Mouse (Mus musculus): ENCODE results near the gene Urgcp.
A peak's percentile ranks its signal among the peaks of the same experiment; 100 is the strongest.

Urgcp gene

DNA sequence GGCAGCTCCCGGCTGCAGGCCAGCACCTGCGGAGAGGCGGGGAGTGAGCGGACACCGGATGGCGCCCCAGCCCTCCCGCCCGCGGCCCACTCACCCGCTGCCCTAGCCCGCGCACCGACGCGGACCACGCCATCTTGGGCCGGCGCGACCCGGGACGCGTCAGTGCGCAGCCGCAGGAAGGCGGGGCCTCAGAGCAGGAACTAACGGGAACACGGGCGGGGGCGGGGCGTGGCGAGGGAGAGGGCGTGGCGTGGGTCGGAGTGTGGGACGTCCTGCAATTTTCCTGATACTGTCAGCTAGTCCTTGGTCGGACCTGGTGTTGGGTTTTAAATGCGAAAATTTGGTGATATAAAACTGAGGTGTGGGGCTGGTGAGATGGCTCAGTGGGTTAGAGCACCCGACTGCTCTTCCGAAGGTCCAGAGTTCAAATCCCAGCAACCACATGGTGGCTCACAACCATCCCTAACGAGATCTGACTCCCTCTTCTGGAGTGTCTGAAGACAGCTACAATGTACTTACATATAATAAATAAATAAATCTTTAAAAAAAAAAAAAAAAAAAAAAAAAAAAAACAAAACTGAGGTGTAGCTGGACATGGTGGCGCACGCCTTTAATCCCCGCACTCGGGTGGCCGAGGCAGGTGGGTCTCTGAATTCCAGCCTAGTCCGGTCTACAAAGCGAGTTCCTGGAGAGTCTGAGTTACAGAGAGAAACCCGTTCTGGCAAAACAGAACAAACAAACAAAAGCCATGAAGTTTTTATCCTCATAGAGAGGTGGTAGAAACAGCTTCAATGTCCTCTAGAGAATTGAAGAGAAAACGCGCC lies 54.4 kb downstream of the Urgcp start:
- DNase-seq: peak; percentile 91 to 93

DNA sequence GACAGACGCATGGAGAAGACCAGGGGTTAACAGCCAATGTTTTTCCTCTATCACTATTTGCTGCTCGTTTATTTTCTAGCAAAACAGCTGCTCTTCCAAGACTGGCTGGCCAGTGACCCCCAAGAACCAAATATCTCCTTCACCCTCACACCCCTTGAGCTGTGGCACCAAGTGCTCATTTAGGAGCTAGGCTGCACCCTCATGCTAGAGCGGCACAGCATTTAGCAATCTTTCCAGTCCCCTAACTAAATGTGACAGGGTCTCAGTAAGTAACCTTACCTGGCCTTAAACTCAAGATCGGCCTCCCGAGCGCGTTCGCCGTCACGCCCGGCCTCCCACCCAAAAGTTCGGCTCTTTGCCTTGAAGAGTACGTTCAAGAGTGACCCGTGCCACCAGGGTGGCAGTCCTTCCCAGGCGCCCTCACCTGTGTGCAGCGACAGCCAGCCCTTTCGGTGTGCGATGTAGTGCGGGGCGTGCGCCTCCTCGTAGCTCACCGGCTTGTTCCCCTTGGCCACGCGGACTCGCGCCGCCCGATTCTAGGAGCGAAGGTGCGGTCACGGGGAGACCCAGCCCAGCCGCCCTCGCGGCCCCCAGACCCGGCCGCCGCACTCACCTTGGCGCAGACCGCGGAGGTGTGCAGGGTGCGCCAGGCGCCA lies 55.2 kb downstream of the Urgcp start:
- DNase-seq: no peak

DNA sequence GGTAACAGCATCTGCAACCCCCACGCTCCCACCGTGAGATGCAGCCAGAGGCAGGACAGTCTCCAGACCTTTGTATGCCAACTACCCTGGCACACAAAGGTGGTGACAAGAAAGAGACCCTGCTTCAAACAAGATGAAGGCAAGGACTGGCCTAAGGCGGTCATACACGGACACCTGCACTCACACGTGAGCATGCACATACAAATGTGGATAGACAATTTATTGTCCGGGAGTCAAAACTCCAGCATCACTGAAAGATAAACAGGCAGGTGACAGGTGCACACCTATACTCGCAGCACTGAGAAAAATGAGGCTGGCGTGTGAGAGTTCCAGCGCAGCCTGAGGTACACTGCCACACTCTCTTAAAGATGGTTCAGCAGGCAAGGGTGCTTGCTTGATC lies 56.2 kb downstream of the Urgcp start:
- DNase-seq: no peak

DNA sequence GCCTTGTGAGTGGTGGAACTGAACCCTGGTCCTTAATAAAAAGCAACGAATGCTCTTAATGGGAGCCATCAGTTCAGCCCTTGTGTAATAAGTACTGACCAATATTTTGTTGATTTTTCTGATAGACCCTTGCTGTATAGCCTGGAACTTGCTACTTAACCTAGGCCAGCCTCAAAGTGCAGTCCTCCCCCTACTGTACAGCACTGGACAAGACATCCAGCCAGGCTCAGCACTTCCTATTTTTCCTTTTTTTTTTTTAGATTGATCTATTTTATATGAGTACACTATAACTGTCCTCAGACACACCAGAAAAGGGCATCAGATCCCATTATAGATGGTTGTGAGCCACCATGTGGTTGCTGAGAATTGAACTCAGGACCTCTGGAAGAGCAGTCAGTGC lies 58.8 kb downstream of the Urgcp start:
- DNase-seq: no peak

DNA sequence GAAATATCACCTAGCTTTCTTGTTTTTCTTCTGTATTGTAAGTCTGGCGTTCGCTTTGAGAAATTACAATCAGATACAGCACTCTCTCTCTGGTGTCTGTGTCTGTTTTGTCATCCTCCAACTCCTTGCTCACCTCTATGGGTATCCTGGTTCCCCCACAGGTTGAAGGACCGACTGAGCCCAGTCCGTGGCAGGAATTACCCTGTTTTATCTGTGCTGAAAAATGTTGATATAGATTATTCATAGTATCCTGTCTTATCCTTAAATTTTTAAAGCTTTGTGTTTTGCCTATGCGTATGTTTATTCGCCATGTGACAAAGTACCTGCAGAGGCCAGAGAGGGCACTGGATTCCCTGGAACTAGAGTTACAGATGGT lies 59.2 kb downstream of the Urgcp start:
- no peak for DNase-seq

DNA sequence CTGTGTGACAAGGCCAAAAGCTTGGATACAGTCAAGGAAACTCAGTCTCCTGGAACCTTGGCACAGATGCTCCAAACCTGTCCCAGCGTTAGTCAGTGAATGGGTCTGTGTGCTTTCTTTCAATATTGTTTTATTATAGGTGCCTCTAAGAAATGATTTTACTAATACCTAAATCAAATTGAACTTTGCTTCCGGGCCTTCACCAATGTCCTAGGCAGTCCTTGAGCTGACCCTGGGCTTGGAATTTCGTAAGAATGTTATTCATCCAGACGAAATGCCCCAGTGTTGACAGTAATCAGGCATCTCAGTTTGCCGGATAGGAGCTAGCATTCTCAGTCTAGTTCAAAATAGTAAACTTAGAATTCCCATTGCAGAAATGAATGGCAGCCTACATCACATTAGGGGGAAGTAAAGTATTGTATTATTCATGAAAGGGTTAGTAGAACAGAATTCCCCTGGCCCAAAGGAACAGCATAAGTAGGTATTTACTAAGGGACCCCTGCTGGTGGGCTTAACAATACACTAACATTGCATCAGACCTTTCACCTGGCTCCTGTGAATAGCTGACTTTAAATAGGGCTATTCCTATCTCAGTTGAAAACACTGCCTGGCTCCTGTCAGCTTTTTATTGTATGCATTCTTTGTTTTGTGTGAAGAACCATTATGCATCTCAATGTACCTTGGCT lies 59.8 kb downstream of the Urgcp start:
- no peak for DNase-seq

DNA sequence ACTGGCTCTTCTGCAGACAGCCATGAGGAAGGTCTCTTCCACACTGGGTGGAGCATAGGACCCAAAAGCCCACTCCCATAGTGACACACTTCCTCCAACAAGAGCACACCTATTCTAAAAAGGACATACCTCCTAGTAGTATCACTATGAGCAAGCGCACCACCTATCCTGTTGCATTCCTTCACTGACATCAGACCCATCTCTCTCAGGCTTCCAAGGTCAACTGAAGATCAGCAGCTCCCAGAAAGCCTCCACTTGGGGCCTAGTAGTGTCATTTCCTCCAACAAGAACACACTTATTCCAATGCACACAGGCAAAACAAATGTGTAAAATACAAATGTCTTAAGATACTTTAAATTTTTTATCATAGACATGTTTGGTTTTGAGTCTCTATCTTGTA lies 60.4 kb downstream of the Urgcp start:
- DNase-seq: no peak

DNA sequence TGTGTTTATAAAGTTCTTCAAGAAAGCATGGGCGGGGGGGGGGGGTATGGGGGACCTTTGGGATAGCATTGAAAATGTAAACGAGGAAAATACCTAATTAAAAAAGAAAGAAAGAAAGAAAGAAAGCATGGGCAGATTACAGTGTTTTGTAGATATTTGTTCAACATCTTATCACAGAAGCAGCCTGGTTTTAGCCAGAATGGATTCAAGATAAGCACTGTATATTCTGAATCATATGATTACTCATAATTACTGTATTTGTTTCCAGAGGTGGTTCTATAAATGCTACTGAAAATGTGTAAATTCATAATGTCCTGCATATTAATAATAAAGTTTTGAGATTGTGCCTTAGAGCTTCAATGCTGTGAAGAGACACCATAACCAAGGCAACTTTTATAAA lies 60.9 kb downstream of the Urgcp start:
- no peak for DNase-seq

DNA sequence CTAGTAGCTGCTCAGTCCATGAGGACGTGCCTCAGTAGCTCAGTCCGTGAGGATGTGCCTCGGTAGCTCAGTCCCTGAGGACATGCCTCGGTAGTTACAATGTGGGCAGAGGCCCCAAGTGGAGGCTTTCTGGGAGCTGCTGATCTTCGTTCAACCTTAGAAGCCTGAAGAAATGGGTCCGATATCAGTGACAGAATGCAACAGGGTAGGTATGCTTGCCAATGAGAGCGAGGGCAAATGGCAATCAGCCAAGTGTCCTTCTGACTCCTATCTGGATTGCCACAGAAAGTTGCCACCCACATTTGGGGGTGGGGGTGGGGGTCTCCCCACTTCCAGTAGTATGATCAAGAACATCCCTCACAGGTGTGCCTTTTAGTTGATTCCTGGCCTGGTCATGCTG lies 61.4 kb downstream of the Urgcp start:
- no peak for DNase-seq

DNA sequence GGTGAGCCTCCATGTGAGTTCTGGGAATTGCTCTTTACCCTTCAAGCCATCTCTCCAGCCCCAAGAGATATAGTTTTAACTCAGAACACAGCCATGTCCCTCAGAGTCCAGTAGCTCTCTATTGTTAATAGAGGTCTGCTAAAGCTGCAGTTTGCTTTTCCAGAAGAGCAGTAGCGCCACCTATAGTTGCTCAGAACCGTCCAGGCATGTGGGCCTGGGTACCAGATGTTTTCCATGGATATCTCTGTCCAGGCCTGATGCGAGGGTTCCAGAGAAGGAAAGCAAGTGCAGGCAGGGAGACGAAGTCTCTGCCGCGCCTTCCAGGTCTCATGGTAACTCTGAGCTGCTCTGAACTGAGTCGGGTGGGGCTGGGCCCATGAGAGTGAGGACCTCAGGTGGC lies 70.4 kb downstream of the Urgcp start:
- no peak for DNase-seq

DNA sequence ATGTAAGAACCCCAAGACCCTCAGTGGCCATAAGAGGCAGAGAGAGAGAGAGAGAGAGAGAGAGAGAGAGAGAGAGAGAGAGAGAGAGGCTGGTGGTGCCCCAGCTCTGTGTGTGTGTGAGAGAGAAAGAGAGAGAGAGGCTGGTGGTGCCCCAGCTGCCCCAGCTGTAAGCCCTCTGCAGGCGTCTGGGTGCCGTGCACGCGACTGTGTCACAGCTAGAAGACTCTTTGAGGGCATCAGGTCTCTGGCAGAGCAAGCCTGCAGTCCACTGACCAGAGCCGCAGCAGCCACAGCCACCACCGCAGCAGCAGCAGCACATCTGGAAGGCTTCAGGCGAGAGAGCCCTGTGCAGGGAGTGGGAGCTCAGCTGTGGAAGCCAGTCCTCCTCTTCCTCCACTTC lies 77.9 kb downstream of the Urgcp start:
- DNase-seq: no peak

DNA sequence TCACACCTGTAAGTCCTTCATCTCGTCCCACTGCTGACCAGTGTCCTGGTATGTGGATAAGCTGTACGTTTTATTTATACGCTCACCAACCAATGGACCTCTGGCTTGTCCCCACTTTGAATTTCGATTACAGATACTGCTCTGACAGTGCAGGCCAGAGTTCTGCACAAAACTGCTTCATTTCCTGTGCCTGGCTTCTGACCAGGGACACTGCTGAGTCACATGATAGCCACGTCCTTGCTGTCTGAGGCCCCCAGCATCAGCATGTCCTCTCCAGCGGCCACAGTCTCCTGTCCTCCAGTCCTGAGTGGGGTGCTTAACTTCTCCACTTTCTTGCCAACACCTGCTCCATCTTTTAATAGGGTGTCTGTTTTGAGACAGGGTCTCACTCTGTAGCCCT lies 79.6 kb downstream of the Urgcp start:
- no peak for DNase-seq
